Mouse (Mus musculus) liver, embryonic 14.5 days (tissue): ENCODE data around the gene Enc1.

ENCODE experiments used
- CTCF ChIP-seq: IDR thresholded peaks from 2 replicates; pipeline ENCODE4 v1.5.1; 2016; ENCODE audit warnings: antibody characterized with exemption, low read depth, control low read depth
- EP300 ChIP-seq: IDR thresholded peaks from 2 replicates; pipeline ENCODE4 v1.6.1; 2016; ENCODE audit warnings: antibody characterized with exemption, low read depth

DNA sequence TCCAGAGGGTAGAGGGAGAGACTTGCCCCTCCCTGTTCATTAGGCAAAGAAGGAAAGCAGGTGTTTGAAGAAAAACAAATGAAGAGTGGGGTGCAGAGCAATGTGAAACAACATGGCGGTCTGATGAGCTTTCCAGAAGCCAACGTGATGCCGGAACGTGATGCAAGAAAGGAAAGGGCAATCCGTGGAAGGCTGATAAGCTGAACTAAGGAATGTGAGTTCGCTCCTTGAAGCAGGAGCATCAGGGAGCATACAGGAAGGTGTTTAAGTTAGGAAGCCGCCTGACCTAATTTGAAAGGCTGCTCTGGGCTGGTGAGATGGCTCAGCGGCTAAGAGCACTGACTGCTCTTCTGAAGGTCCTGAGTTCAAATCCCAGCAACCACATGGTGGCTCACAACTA is 55.4 kb downstream of the Enc1 start:
- TF ChIP-seq CTCF = no peak
- TF ChIP-seq EP300 = no peak
